Mouse (Mus musculus) MEL (cell line): Measurements from ENCODE around the gene Naa16.

ENCODE experiments used
- CTCF ChIP-seq, 3 experiments: IDR thresholded peaks in 2 of 3; conservative IDR thresholded peaks in 1 of 3; 2 replicates each; pipeline ENCODE4 v1.5.1; 2011 to 2012; ENCODE audit warnings: low read length in 3 of 3, low read depth in 2 of 3, mild to moderate bottlenecking in 2 of 3, improper control_type of control experiment in 1 of 3, inconsistent platforms in 1 of 3, mixed read lengths in 1 of 3, moderate library complexity in 1 of 3; ENCODE audit not compliant: control insufficient read depth in 1 of 3, insufficient read depth in 1 of 3, poor library complexity in 1 of 3, severe bottlenecking in 1 of 3
- E2F4 ChIP-seq: IDR thresholded peaks from 2 replicates; pipeline ENCODE4 v1.6.1; 2011; ENCODE audit warnings: low read depth, low read length, improper control_type of control experiment, borderline replicate concordance
- EP300 ChIP-seq, 2 experiments: IDR thresholded peaks; 2 replicates each; pipeline ENCODE4 v1.6.1; 2011; ENCODE audit warnings: improper control_type of control experiment in 2 of 2, low read length in 2 of 2, low read depth in 1 of 2, mild to moderate bottlenecking in 1 of 2
- MAFK ChIP-seq: IDR thresholded peaks from 2 replicates; pipeline ENCODE4 v1.6.1; 2011; ENCODE audit warnings: low read depth, mild to moderate bottlenecking, low read length, improper control_type of control experiment, borderline replicate concordance
- MAZ ChIP-seq: IDR thresholded peaks from 2 replicates; pipeline ENCODE4 v1.6.1; 2012; ENCODE audit warnings: low read depth, mild to moderate bottlenecking, inconsistent platforms, low read length, improper control_type of control experiment
- POLR2A ChIP-seq, 2 experiments: IDR thresholded peaks; 2 replicates each; pipeline ENCODE4 v1.6.1; 2011 to 2012; ENCODE audit warnings: low read length in 2 of 2, mild to moderate bottlenecking in 2 of 2, control low read depth in 1 of 2, improper control_type of control experiment in 1 of 2, low read depth in 1 of 2, moderate library complexity in 1 of 2; ENCODE audit not compliant: control insufficient read depth in 1 of 2, insufficient read depth in 1 of 2, poor library complexity in 1 of 2
- TAL1 ChIP-seq: IDR thresholded peaks from 2 replicates; pipeline ENCODE4 v1.6.1; 2012; ENCODE audit warnings: mild to moderate bottlenecking, inconsistent platforms, low read length, moderate library complexity, mixed read lengths
- TCF12 ChIP-seq: IDR thresholded peaks from 2 replicates; pipeline ENCODE4 v1.6.1; 2014; ENCODE audit warnings: low read depth, mild to moderate bottlenecking, inconsistent platforms, low read length, improper control_type of control experiment, moderate library complexity
- UBTF ChIP-seq: IDR thresholded peaks from 2 replicates; pipeline ENCODE4 v1.6.1; 2012; ENCODE audit warnings: low read depth, mild to moderate bottlenecking, inconsistent platforms, low read length, improper control_type of control experiment, moderate library complexity, borderline replicate concordance; ENCODE audit not compliant: insufficient read depth
- USF1 ChIP-seq: IDR thresholded peaks from 2 replicates; pipeline ENCODE4 v1.6.1; 2014; ENCODE audit warnings: low read depth, mild to moderate bottlenecking, inconsistent platforms, low read length, improper control_type of control experiment, moderate library complexity
- USF2 ChIP-seq, 2 experiments: IDR thresholded peaks; 2 replicates each; pipeline ENCODE4 v1.6.1; 2011 to 2012; ENCODE audit warnings: improper control_type of control experiment in 2 of 2, low read length in 2 of 2, borderline replicate concordance in 1 of 2, inconsistent platforms in 1 of 2, low read depth in 1 of 2, mild to moderate bottlenecking in 1 of 2; ENCODE audit not compliant: insufficient read depth in 1 of 2
- ZKSCAN1 ChIP-seq: IDR thresholded peaks from 2 replicates; pipeline ENCODE4 v1.6.1; 2012; ENCODE audit warnings: low read depth, mild to moderate bottlenecking, inconsistent platforms, low read length, improper control_type of control experiment, moderate library complexity

DNA sequence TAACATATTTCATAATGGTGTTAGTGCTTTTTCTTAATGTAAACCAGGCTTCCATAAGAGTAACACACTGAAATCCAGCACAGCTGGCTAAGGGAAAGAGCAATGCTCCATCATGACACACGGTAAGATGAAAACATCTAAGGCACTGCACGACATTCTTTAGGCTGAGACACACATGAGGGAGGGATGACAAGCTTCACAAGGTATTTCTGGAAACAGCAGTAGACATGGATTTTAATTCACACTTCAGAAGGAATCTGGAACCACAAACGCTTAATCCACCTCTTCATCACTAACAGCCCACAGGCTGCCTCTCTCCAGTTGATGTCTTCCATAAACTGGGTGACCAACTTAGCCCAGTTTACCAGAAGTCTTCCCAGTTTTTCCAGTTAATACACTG, 44.2 kb downstream of the Naa16 start:
- TF ChIP-seq MAFK (no peak), CTCF (IDR thresholded peaks at IDR 0.05 in 2 of 3, conservative IDR thresholded peaks at IDR 0.05 in 1 of 3; ENCODE audit: control insufficient read depth in 1 of 3, insufficient read depth in 1 of 3, low read depth in 2 of 3, low read length in 3 of 3, poor library complexity in 1 of 3, severe bottlenecking in 1 of 3) (no peak), USF2 (IDR thresholded peaks at IDR 0.05; ENCODE audit: borderline replicate concordance in 1 of 2, insufficient read depth in 1 of 2, low read depth in 1 of 2, low read length in 2 of 2) (no peak), ZKSCAN1 (no peak), EP300 (IDR thresholded peaks at IDR 0.05; ENCODE audit: low read depth in 1 of 2, low read length in 2 of 2) (no peak), E2F4 (no peak), POLR2A (IDR thresholded peaks at IDR 0.05; ENCODE audit: control insufficient read depth in 1 of 2, insufficient read depth in 1 of 2, low read depth in 1 of 2, low read length in 2 of 2, poor library complexity in 1 of 2) (no peak), TAL1 (no peak), TCF12 (no peak), MAZ (no peak), USF1 (no peak), UBTF (no peak)
